Mouse (Mus musculus): ENCODE measurements around the gene Glod4.

DNA sequence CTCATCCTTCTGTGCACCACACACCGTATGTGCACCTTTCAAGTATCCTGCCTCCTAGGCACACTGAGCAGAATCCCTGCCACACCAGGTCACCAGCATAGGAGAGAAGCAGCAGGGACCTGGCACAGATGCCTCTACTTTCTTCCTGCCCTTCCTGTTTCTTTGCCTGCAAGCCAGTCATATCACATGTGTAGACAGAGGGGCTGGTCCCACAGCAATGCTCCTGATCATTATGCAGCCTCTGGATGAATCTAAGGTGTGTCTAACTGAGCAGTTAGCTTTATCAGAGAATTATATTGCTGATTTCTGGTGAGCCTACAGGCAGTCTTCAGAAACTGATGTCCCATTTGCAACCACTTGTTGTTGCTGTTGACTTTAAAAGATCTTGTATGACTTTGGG, 98.4 kb downstream of the Glod4 start:
- no peak for TF ChIP-seq POLR2A (IDR thresholded peaks at IDR 0.05; ENCODE audit: borderline replicate concordance, extremely low read depth, low read depth, low read length)
- TF ChIP-seq CTCF (IDR thresholded peaks at IDR 0.05; ENCODE audit: insufficient read depth, low read length) = no peak

Data from lung, adult 2 months (tissue).